Mouse (Mus musculus) cerebellum, adult 9-11 months (tissue): ENCODE data around the gene Afp.

Experiments
- DNase-seq: peaks from one replicate; pipeline ENCODE4 v3.0.0; 2022

Gene Afp

DNA sequence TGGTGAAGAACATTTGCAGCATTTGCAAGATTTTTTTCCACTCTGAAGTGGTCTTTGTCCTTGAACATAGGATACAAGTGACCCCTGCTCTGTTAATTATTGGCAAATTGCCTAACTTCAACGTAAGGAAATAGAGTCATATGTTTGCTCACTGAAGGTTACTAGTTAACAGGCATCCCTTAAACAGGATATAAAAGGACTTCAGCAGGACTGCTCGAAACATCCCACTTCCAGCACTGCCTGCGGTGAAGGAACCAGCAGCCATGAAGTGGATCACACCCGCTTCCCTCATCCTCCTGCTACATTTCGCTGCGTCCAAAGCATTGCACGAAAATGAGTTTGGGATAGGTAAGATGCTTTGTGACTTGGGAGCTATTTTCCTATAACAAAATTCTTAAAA, at the start of gene Afp:
Gene Afp (plus strand): TSS at position 220 of the 400 bp plus-strand sequence.
- DNase-seq: no peak

GRCm38 (mm10) chr5:90447577-90447976, 43.0 kb upstream of the Afp start:
- no peak for DNase-seq

DNA sequence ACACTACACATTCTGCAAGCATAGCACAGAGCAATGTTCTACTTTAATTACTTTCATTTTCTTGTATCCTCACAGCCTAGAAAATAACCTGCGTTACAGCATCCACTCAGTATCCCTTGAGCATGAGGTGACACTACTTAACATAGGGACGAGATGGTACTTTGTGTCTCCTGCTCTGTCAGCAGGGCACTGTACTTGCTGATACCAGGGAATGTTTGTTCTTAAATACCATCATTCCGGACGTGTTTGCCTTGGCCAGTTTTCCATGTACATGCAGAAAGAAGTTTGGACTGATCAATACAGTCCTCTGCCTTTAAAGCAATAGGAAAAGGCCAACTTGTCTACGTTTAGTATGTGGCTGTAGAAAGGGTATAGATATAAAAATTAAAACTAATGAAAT, 40.6 kb upstream of the Afp start:
- DNase-seq: no peak

DNA sequence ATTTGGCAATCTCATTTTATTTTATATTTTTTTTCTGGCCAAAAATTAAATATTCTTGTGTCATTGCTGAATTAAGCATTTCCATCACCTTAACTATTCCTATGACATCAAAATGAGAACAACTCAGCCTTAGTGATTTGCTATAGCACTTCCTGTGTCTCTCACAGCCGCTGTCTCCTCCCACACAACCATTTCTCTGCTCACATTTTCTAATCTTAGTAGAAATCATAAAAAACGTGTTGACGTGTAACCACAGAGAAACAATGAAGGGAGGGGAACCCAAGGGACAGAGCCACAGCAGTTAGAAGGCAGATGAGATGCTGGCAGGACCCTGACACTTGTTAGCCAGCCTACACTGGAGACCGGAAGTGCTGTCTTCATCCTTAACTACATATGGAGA, 37.8 kb upstream of the Afp start:
- DNase-seq: no peak

- no peak for DNase-seq
Observed at GRCm38 (mm10) chr5:90457241-90457640, 33.3 kb upstream of the Afp start.

GRCm38 (mm10) chr5:90458727-90459126, 31.8 kb upstream of the Afp start:
- DNase-seq: no peak

DNA sequence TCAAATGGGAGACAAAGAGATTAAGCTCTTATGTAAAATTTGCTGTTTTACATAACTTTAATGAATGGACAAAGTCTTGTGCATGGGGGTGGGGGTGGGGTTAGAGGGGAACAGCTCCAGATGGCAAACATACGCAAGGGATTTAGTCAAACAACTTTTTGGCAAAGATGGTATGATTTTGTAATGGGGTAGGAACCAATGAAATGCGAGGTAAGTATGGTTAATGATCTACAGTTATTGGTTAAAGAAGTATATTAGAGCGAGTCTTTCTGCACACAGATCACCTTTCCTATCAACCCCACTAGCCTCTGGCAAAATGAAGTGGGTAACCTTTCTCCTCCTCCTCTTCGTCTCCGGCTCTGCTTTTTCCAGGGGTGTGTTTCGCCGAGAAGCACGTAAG, 29.9 kb upstream of the Afp start, which contains the start of gene Alb:
Gene Alb (plus strand): TSS at position 279 of the 400 bp plus-strand sequence.
- DNase-seq: no peak

DNA sequence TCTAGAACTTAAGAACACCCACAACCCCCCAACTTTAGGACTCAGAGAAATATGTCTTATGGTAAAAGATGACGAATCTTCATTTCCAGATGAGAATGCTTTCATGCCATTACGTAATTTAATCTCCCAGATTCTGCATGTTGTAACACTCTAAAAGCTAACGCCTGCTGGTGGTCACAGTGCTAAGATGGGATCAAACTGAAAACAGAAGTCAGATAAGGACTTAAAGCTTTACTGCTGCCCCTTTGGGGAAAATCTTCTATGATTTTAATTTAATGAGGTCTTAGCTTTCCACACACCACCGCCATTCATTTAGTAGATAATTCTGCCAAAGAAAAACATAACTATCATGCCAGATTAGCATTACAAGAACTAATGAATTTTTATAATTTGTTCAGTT, 23.7 kb upstream of the Afp start:
- no peak for DNase-seq

DNA sequence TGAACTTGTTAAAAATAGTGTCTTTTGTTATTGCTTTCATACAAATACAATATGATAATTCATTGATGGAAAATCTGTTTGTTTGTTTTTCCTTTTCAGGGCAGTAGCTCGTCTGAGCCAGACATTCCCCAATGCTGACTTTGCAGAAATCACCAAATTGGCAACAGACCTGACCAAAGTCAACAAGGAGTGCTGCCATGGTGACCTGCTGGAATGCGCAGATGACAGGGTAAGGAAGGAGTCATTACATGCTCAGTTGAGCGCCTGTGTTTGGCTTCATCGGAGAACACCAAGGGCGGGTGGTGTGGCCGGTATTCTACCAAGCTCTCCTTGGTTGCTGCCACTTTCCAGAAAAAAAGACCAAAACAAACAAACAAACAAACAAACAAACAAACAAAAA, 23.3 kb upstream of the Afp start:
- no peak for DNase-seq

GRCm38 (mm10) chr5:90470836-90471235, 19.7 kb upstream of the Afp start:
- DNase-seq: no peak

GRCm38 (mm10) chr5:90473902-90474301, 16.6 kb upstream of the Afp start:
- no peak for DNase-seq

DNA sequence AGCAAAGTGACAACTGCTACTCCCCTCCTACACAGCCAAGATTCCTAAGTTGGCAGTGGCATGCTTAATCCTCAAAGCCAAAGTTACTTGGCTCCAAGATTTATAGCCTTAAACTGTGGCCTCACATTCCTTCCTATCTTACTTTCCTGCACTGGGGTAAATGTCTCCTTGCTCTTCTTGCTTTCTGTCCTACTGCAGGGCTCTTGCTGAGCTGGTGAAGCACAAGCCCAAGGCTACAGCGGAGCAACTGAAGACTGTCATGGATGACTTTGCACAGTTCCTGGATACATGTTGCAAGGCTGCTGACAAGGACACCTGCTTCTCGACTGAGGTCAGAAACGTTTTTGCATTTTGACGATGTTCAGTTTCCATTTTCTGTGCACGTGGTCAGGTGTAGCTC, 16.2 kb upstream of the Afp start:
- DNase-seq: no peak

DNA sequence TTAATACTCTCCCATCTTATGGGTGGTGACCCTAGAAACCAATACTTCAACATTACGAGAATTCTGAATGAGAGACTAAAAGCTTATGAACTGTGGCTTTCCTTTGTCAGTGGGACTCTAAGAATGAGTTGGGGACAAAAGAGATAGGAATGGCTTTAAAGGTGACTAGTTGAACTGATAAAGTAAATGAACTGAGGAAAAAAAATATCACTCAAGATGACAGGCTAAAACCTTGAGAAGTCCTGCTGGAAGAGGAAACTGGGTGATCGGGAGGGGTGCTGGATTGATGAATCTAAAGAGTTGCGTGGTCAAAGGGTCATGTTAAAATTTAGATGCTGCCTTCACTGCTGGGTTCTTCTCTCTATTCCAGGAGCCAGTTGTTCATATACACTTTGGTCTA, 13.8 kb upstream of the Afp start:
- no peak for DNase-seq

DNA sequence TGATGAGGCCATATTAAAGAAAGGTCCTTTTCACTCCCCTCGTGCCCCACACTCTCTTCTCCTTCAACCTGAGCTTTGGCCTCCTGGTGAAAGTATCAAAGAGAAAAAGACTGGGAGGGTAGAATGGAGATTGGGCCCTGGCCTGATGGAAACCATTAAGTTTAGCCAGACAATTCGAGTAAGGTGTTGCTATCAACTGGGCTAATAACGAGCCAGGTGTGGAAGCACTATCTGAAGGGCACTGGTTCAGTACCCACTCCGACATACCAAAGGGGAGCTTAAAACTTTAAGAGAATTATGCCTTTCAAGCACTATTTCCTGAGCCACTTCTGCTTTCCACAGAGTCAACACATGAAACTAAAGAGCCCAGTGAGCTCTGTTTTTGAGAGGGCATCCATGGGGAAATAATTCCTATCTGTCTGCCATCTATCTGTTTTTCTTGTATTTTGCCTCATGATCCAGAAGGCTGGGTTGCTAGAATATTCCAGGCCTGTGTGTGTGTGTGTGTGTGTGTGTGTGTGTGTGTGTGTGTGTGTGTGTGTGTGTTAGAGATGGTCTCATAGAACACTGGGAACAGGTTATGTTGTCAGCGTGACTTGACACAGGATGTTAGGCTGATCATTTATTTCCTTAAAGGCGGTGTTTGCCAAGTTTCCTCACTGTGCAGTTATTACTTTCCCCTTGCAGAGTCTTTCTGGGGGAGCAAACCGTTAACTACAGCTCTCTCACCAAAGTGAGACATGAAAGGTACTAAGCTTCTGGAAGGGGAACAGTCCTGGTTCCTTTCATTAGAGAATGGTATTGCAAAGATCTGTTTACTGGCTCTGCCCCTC, 13.0 kb upstream of the Afp start:
- DNase-seq: no peak

GRCm38 (mm10) chr5:90478886-90479285, 11.7 kb upstream of the Afp start:
- DNase-seq: no peak

DNA sequence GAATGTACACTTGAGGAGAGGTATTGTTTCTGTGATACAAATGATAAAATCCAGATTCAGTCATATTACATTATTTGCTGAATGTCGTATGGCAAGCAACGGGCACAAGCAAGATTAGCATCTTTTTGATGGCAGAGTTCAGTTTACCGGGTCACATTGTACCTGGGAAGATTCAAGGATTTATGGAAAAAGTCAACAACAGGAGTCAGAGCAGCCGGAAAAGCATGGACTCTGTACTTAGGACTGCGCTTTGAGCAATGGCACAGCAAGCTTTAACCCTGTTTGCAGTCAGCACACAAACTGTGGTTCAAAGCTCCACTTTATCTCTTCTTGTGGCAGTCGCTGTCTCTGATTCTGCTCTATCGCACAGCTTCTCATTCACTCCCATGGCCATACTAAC, 4.9 kb upstream of the Afp start:
- no peak for DNase-seq

DNA sequence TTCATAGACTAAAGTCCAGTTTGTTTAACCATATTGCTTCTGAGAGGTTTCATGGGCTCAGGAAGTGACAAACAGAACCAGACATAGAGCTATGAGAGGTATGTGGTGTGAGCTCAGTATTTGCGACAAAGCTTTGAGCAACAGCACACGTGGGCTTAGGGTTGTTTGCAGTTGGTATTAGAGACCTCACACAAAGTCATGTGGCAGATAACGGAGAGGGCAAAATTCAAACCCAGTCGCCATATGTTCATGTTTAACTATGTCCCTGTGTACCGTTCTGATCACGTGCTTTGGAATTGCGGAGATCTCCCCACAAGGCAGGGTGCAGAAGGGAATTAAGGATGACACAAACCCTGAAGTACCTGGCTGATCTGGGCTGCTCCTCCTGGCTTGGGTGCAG, 2.2 kb upstream of the Afp start:
- no peak for DNase-seq

DNA sequence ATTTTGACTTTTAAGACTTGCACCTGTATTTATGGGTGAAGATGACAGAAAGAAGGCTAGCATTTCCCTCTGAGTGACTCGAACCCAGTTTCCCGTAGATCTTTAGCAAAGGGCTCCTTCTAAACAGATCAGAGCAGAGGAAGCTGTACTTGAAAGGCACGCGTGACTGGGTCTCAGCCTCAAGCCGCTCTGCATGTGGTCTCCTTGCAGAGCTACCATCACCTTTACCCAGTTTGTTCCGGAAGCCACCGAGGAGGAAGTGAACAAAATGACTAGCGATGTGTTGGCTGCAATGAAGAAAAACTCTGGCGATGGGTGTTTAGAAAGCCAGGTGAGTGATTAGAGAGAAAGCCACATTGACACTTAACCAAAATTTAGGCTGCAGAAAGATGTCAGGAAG, 1.9 kb downstream of the Afp start:
- DNase-seq: no peak

GRCm38 (mm10) chr5:90494308-90494707, 3.8 kb downstream of the Afp start:
- DNase-seq: no peak

- DNase-seq: no peak
Observed at GRCm38 (mm10) chr5:90499509-90499908, 9.0 kb downstream of the Afp start.

GRCm38 (mm10) chr5:90500714-90501113, 10.2 kb downstream of the Afp start:
- DNase-seq: peak; percentile 50

DNA sequence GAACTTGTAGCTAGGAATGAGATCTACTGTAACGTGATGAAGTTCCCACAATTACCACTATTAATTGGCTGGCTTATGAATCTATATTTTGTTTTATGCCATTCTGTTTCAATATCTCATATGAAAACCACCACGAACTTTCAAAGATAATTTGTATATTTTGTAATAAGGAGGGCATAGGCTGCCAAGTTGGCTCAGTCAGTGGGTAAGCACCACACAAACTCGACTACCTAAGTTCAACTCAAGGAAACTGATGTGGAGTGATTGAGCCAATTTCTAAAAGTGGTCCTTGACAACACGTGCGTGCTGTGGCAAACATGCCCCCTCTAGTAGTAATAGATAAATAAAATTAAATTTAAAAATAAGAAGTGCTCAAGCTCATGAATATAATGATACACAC, 11.2 kb downstream of the Afp start:
- DNase-seq: no peak

DNA sequence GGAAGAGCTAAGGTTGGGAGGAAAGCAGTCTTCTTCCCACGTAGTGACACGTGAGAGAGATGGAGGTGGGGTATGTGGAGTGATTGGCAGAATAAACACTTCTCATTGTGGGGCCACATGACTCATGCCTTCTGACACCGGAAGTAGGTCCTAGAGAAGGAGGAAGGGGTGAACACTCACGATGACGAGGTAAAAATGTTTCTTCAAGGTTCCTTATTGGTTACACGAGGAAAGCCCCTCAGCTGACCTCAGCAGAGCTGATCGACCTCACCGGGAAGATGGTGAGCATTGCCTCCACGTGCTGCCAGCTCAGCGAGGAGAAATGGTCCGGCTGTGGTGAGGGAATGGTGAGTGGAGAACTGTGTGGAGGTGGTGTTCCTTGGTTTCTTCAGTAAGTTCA, 14.2 kb downstream of the Afp start:
- DNase-seq: no peak

DNA sequence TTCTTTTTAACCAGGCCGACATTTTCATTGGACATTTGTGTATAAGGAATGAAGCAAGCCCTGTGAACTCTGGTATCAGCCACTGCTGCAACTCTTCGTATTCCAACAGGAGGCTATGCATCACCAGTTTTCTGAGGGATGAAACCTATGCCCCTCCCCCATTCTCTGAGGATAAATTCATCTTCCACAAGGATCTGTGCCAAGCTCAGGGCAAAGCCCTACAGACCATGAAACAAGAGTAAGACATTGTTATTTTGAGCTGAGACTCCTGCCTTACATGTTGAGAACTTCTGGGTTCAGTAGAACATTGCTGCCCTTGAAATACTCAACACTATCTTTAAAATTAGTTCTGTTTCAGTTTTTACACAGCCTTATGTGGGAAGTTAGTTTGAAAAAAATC, 16.0 kb downstream of the Afp start:
- no peak for DNase-seq

GRCm38 (mm10) chr5:90507411-90507949, 16.9 kb downstream of the Afp start:
- no peak for DNase-seq
